In the genomic region with DNA sequence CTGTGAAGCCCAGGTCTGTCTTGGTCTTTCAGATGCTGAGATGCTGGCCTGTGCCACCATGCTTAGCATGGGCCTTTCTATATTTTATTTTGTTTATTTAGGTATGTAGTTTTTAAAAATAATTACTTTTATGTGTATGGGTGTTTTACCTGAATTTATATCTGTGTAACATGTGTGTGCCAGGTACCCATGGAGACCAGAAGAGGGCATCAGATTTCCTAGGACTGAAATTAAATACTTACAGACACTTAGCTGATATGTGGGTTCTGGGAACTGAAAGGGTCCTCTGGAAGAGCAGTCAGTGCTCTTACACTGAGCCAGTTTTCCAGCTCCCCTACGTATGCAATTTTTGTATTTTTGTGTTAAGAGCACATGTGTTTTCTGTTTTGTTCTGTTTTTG, we compare ENCODE assay signal across 23 mouse cellular contexts. TPM values are rescaled to one million over a fixed set of nuclear protein-coding genes. Genes with fewer than 3 reads are reported as not detected.
DNase-seq lines count a peak whose midpoint lies in the region; ATAC-seq and TF ChIP-seq lines count a peak whose summit lies in the region.
"Had no signal": no experiment of that assay in that cellular context is flagged by ENCODE, and none has a peak within 500 bp of the region (broad histone marks: within the 10 kb centered on the region; RNA-seq: fewer than 3 reads in every experiment).

No protein-coding gene starts in this region.

- 96% methylated on average over 1 of the region's 1 CpGs for WGBS in heart, adult 2 months
- 97% methylated on average over 1 of the region's 1 CpGs for WGBS in midbrain, postnatal 0 days
- 100% methylated on average over 1 of the region's 1 CpGs for WGBS in midbrain, embryonic 13.5 days

- no peaks in the 10 kb centered on the region; the same call in 1 of the 2 replicates for H3K36me3 ChIP-seq in heart, adult 2 months (ENCODE audit: control insufficient read depth, insufficient read depth, low read length)
- peaks cover 12% of the 10 kb centered on the region for H3K36me3 ChIP-seq in midbrain, postnatal 0 days (ENCODE audit: insufficient read depth, low read length)
- H3K36me3 ChIP-seq in midbrain, embryonic 13.5 days = peaks cover 47% of the 10 kb centered on the region

- H3K79me2 ChIP-seq in heart, adult 2 months (replicated peaks; ENCODE audit: control insufficient read depth, insufficient read depth, low read length) = no peaks in the 10 kb centered on the region; the same call in 1 of the 2 replicates

- no peaks in the 10 kb centered on the region for H3K9me3 ChIP-seq in midbrain, postnatal 0 days (ENCODE audit: low read length)
- no peaks in the 10 kb centered on the region for H3K9me3 ChIP-seq in midbrain, embryonic 13.5 days
- H3K9me3 ChIP-seq: heart, embryonic 12.5 days; limb, embryonic 10.5 days; lung, embryonic 15.5 days; stomach, embryonic 15.5 days had no signal

- TF ChIP-seq EP300 in heart, adult 2 months (IDR thresholded peaks at IDR 0.05; ENCODE audit: insufficient read depth, low read depth, low read length) = no peak

- H3K4me3 ChIP-seq in heart, adult 2 months = no peak overlapping the region
- H3K4me3 ChIP-seq in left cerebral cortex, adult 2 months = no peak overlapping the region
- no peak overlapping the region for H3K4me3 ChIP-seq in midbrain, postnatal 0 days (ENCODE audit: low read depth, low read length)
- H3K4me3 ChIP-seq in midbrain, embryonic 13.5 days (replicated peaks) = no peak overlapping the region
- H3K4me3 ChIP-seq: heart, embryonic 12.5 days; limb, embryonic 10.5 days; lung, embryonic 15.5 days; stomach, embryonic 15.5 days had no signal

- intact Hi-C loops in heart, adult 2 months (cut with DNase I) = loop anchor here (2.0 kb wide), 1 partner anchor 131 kb away; no protein-coding TSS in a partner anchor
- intact Hi-C loops in heart, postnatal 25 days (cut with DNase I) = loop anchor here (2.0 to 10.0 kb wide), 2 partner anchors 131 to 229 kb away; no protein-coding TSS in a partner anchor
- intact Hi-C loops in left cerebral cortex, adult 2 months (cut with DNase I) = loop anchor here (5.0 kb wide), 1 partner anchor 131 kb away; no protein-coding TSS in a partner anchor
- intact Hi-C loops in left cerebral cortex, postnatal 4 days (cut with DNase I) = no loop called here

- H3K9ac ChIP-seq in heart, adult 2 months (ENCODE audit: low read depth, low read length) = no peak overlapping the region
- H3K9ac ChIP-seq in midbrain, postnatal 0 days (replicated peaks; ENCODE audit: low read length, poor library complexity, severe bottlenecking) = no peak overlapping the region
- no peak overlapping the region for H3K9ac ChIP-seq in midbrain, embryonic 13.5 days (replicated peaks)
- H3K9ac ChIP-seq: heart, embryonic 12.5 days; hindbrain, embryonic 14.5 days; lung, embryonic 15.5 days; stomach, embryonic 15.5 days had no signal

- H3K4me1 ChIP-seq in heart, adult 2 months (ENCODE audit: control insufficient read depth, insufficient read depth, low read length) = no peaks in the 10 kb centered on the region
- no peaks in the 10 kb centered on the region for H3K4me1 ChIP-seq in midbrain, postnatal 0 days (ENCODE audit: insufficient read depth, low read length)
- H3K4me1 ChIP-seq in midbrain, embryonic 13.5 days (replicated peaks) = no peaks in the 10 kb centered on the region
- H3K4me1 ChIP-seq: heart, embryonic 12.5 days; limb, embryonic 10.5 days; lung, embryonic 15.5 days; stomach, embryonic 15.5 days had no signal

- no peaks in the 10 kb centered on the region for H3K27me3 ChIP-seq in heart, adult 2 months (ENCODE audit: control insufficient read depth, insufficient read depth, low read length)
- H3K27me3 ChIP-seq in midbrain, postnatal 0 days (ENCODE audit: insufficient read depth, low read length) = no peaks in the 10 kb centered on the region
- H3K27me3 ChIP-seq in midbrain, embryonic 13.5 days = no peaks in the 10 kb centered on the region
- H3K27me3 ChIP-seq: heart, embryonic 12.5 days; lung, embryonic 15.5 days; stomach, embryonic 15.5 days had no signal

- DNase-seq in heart, adult 2 months = no peak
- no peak for DNase-seq in heart, postnatal 25 days (ENCODE audit: low spot score)
- no peak for DNase-seq in left cerebral cortex, adult 2 months (ENCODE audit: extremely low spot score in 1 of 2, low spot score in 2 of 2)
- no peak for DNase-seq in left cerebral cortex, postnatal 4 days
- peak; percentile 19 for DNase-seq in midbrain, postnatal 0 days (ENCODE audit: low spot score)
- DNase-seq in adrenal gland, adult (ENCODE audit: inconsistent age in 2 of 2, low spot score in 1 of 2) = no peak
- DNase-seq: adrenal gland, postnatal 36 days; cerebellum, adult 9-10 months; gastrocnemius, postnatal 36 days; heart, postnatal 14 days; kidney, adult 9 months; kidney, postnatal 36 days; thymus, adult 18-20 months; thymus, postnatal 36 days had no signal

- no peak for ATAC-seq in midbrain, postnatal 0 days (ENCODE audit: low FRiP score)
- ATAC-seq in midbrain, embryonic 13.5 days = no peak
- ATAC-seq: forebrain, embryonic 16.5 days had no signal

- TF ChIP-seq CTCF in heart, adult 2 months (IDR thresholded peaks at IDR 0.05) = peak; percentile 60
- peak; percentile 45 for TF ChIP-seq CTCF in left cerebral cortex, adult 2 months (IDR thresholded peaks at IDR 0.05)
- peak; percentile 58 for TF ChIP-seq CTCF in midbrain, postnatal 0 days (IDR thresholded peaks at IDR 0.05)

- TF ChIP-seq POLR2A in heart, adult 2 months (IDR thresholded peaks at IDR 0.05; ENCODE audit: insufficient read depth, low read depth, low read length) = no peak

- no peak overlapping the region for H3K27ac ChIP-seq in heart, adult 2 months
- H3K27ac ChIP-seq in left cerebral cortex, adult 2 months = no peak overlapping the region
- H3K27ac ChIP-seq in midbrain, postnatal 0 days (ENCODE audit: low read depth, low read length) = no peak overlapping the region
- H3K27ac ChIP-seq in midbrain, embryonic 13.5 days = no peak overlapping the region
- H3K27ac ChIP-seq: hindbrain, embryonic 14.5 days; limb, embryonic 10.5 days; lung, embryonic 15.5 days; stomach, embryonic 15.5 days had no signal

- no peak overlapping the region for H3K4me2 ChIP-seq in midbrain, postnatal 0 days (ENCODE audit: low read depth, low read length, poor library complexity, severe bottlenecking)
- no peak overlapping the region for H3K4me2 ChIP-seq in midbrain, embryonic 13.5 days (replicated peaks)
- H3K4me2 ChIP-seq: heart, embryonic 12.5 days; hindbrain, embryonic 14.5 days; liver, embryonic 11.5 days; lung, embryonic 15.5 days; midbrain, embryonic 11.5 days; stomach, embryonic 15.5 days had no signal

RNA-seq across cellular contexts. Expression of a gene that starts 24.0 kb away (rescaled TPM):
- 10 to 100 TPM; 20.7 to 25.4 TPM for total RNA-seq in heart, adult 2 months (2021)
- polyA plus RNA-seq in heart, adult 2 months (2012; rRNA removed) = 8.5 and 19.3 TPM in 2 replicates
- total RNA-seq in heart, postnatal 25 days (2021) = 10 to 100 TPM; 22.4 to 25.0 TPM
- total RNA-seq in left cerebral cortex, adult 2 months (2021) = 10 to 100 TPM; 62.8 to 74.0 TPM
- 10 to 100 TPM; 47.6 to 50.8 TPM for total RNA-seq in left cerebral cortex, postnatal 4 days (2021)
- total RNA-seq in midbrain, postnatal 0 days (2014; rRNA removed) = 36.7 and 41.8 TPM in 2 replicates
- 24.0 and 30.8 TPM in 2 replicates for polyA plus RNA-seq in midbrain, postnatal 0 days (2015; fragmentation: Nextera tagmentation; extraction: Ambion mirVana)
- polyA plus RNA-seq in midbrain, embryonic 13.5 days (2015; fragmentation: Nextera tagmentation; extraction: Ambion mirVana) = 29.2 and 33.9 TPM in 2 replicates

RNA-seq across cellular contexts. Expression of a gene that starts 52.4 kb away (rescaled TPM):
- 10 to 100 TPM; 65.2 to 79.6 TPM for total RNA-seq in heart, adult 2 months (2021)
- 89.0 and 127 TPM in 2 replicates for polyA plus RNA-seq in heart, adult 2 months (2012; rRNA removed)
- 10 to 100 TPM; 69.3 to 69.9 TPM for total RNA-seq in heart, postnatal 25 days (2021)
- 1 to 10 TPM; 6.7 to 6.9 TPM for total RNA-seq in left cerebral cortex, adult 2 months (2021)
- total RNA-seq in left cerebral cortex, postnatal 4 days (2021) = 1 to 10 TPM; 4.5 to 4.7 TPM
- total RNA-seq in midbrain, postnatal 0 days (2014; rRNA removed) = 6.3 and 10.9 TPM in 2 replicates
- 4.0 and 5.0 TPM in 2 replicates for polyA plus RNA-seq in midbrain, postnatal 0 days (2015; fragmentation: Nextera tagmentation; extraction: Ambion mirVana)
- 6.6 and 8.6 TPM in 2 replicates for polyA plus RNA-seq in midbrain, embryonic 13.5 days (2015; fragmentation: Nextera tagmentation; extraction: Ambion mirVana)
